Mouse (Mus musculus) T-helper 1 cell (primary cell): ENCODE results near the gene Olfr429.
"Not testable (repeated sequence)": the region's sequence is repeated elsewhere in the genome, so short reads cannot be mapped to it uniquely, and the experiment has no call there.

Experiments used
- in situ Hi-C: fragments of 300-600 bp; cut with MboI, MseI; formaldehyde crosslinking; loops from one replicate; pipeline ENCODE4 v1.15.1; 2025; ENCODE audit warnings: high pct_unique_total_duplicates

Olfr429 gene

DNA sequence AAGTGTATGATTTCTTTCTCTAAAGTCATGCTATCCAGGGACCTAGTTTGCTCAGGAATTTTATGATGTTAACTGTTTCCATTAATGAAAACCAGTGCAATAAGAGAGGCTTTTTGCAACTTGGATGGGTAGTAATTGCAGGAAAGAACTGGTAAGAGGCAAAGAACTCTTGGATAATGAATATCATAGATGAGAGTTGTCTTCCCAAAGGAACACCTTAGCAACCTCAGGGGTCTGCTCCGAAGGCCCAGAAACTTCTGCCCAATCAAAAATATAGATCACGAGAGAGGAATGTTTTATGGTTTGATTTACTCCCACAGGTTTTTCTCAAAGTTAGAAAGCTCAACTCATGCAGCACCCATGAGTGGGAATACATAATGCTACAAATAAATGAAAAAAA, at the start of gene Olfr429:
Gene Olfr429, plus strand, starts transcription at position 301 of the 400 bp plus-strand sequence.
- in situ Hi-C loops, result no loop called here

DNA sequence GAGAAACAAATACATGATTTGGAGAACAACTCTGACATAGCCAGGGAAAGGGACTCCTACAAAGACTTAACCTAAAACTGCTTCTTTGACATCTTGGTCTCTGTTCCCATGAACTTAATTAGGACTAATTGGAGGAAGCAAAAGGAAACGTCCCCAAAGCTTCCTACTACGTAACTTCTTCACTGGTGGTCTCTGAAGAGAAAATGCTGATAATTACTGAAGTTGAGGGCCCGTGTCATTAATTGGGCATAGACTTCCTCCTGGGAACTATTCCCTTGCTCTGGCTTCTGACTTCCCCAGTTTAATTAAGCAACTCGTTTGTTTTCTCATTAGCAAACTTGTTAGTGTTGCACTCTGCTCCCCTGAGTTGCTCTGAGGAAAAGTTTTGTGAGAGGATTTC, 48.3 kb upstream of the Olfr429 start:
- in situ Hi-C loops, result no loop called here

- in situ Hi-C loops, result no loop called here
Measured at GRCm38 (mm10) chr1:174038480-174038879, 45.7 kb upstream of the Olfr429 start.

- in situ Hi-C loops, result no loop called here
Measured at GRCm38 (mm10) chr1:174040523-174041177, 43.5 kb upstream of the Olfr429 start, which contains the start of gene Olfr433. Gene Olfr433 (plus strand): TSS chr1:174040705.

DNA sequence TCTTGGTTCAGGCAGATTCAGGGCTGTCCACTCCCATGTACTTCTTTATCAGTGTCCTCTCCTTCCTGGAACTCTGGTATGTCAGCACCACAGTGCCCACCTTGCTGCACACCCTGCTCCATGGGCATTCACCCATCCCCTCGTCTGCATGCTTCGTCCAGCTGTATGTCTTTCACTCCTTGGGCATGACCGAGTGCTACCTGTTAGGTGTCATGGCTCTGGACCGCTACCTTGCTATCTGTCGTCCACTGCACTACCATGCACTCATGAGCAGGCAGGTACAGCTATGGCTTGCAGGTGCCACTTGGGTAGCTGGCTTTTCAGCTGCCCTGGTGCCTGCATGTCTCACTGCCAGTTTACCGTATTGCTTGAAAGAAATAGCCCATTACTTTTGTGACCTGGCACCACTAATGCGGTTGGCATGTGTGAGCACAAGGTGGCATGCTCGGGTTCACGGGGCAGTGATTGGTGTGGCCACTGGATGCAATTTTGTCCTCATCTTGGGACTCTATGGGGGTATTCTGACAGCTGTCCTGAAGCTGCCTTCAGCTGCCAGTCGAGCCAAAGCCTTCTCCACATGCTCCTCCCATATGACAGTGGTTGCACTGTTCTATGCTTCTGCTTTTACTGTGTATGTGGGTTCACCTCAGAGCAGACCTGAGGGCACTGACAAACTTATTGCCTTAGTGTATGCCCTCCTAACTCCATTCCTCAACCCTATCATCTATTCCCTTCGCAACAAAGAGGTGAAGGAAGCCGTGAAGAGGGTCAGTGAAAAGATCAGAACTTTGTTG, 41.8 kb upstream of the Olfr429 start:
- in situ Hi-C loops, result not testable (repeated sequence)

GRCm38 (mm10) chr1:174044431-174044830, 39.7 kb upstream of the Olfr429 start:
- in situ Hi-C loops, result no loop called here

DNA sequence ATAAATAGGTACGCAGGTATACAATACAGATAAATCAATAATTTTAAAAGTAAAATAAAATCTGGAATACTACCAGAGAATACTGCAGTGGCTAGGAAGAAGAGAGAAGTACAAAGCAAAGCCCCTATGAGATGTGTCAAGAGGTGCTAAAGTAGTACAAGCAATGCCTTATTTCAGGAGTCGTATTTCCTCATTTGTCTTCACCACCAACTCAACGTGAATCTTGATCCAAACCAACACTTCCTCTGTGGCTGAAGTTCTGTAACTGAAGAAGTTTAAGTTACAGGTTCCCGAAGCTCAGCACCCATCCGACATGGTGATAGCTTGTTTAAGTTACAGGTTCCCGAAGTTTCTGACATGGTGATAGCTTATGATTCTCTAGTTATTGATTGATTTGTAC, 35.9 kb upstream of the Olfr429 start:
- in situ Hi-C loops, result not testable (repeated sequence)

DNA sequence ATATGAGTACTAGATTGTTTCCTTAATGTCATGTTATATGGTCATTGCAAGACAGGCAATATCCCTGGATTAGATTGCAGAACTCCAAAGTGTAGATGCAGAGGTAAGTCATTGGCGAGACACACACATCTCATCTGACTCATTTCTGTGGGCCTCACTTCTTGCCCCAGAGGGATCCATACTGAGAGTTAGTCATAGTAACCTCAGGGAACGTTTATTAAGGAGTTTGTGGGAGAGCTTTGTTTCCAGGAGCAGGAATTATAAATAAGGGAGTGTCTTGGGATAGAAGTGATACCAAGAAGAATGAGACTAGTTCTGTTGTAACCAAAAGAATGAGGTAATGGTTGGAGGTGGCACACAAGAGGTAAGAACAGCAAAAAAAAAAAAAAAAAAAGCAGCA, 35.2 kb upstream of the Olfr429 start, which contains the start of gene Olfr432:
Gene Olfr432, plus strand, starts transcription at position 313 of the 400 bp plus-strand sequence.
- in situ Hi-C loops, result no loop called here

DNA sequence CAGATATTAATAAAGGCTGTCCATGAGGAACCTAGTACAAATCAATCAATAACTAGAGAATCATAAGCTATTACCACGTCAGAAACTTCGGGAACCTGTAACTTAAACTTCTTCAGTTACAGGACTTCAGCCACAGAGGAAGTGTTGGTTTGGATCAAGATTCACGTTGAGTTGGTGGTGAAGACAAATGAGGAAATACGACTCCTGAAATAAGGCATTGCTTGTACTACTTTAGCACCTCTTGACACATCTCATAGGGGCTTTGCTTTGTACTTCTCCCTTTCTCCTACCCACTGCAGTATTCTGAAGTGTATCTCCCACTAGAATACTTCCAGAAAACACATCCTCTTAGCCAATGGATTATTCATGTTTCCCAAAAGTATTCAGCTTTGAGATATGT, 34.8 kb upstream of the Olfr429 start:
- in situ Hi-C loops, result not testable (repeated sequence)

DNA sequence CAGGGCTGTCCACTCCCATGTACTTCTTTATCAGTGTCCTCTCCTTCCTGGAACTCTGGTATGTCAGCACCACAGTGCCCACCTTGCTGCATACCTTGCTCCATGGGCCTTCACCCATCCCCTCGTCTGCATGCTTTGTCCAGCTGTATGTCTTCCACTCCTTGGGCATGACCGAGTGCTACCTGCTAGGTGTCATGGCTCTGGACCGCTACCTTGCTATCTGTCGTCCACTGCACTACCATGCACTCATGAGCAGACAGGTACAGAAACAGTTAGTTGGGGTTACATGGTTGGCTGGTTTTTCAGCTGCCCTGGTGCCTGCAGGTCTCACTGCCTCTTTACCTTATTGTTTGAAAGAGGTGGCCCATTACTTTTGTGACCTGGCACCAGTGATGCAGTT, 33.6 kb upstream of the Olfr429 start:
- in situ Hi-C loops, result no loop called here

GRCm38 (mm10) chr1:174051515-174051914, 32.6 kb upstream of the Olfr429 start:
- in situ Hi-C loops, result no loop called here

DNA sequence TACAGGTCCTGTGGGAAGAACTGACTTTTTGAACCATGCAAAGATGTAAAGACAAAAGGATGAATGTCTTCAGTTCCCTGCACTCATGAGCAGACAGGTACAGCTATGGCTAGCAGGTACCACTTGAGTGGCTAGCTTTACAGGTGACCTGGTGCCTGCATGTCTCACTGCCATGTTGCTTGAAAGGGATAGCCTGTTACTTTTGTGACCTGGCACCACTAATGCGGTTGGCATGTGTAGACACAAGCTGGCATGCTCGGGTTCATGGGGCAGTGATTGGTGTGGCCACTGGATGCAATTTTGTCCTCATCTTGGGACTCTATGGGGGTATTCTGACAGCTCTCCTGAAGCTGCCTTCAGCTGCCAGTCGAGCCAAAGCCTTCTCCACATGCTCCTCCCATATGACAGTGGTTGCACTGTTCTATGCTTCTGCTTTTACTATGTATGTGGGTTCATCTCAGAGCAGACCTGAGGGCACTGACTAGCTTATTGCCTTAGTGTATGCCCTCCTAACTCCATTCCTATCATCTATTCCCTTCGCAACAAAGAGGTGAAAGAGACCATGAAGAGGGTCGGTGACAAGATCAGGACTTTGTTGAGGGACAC, 32.1 kb upstream of the Olfr429 start:
- in situ Hi-C loops, result no loop called here

DNA sequence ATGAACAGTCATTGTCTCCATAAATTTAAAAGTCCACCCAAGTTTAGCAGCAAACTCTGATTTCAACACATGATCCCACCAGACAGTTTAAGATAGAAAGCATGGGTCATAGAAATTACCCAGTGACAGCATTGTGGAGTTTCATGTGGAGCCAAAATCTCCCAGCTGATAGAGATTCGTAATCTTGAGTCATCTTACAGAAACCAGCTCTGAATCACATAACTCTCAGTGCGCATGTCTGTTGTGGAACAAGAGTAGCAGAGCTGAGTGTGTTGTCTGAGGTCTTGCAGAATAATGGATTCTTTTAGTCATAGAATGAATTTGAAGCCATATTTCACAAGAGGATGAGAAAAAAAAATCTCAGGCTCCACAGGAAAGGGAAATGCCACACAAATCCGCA, 31.1 kb upstream of the Olfr429 start:
- in situ Hi-C loops, result no loop called here

- in situ Hi-C loops, result no loop called here
Measured at GRCm38 (mm10) chr1:174055248-174055647, 28.9 kb upstream of the Olfr429 start.

GRCm38 (mm10) chr1:174066305-174066704, 17.8 kb upstream of the Olfr429 start, which contains the start of gene Olfr430:
Gene Olfr430 (plus strand): TSS chr1:174066605.
- in situ Hi-C loops, result no loop called here

GRCm38 (mm10) chr1:174096591-174096990, 12.5 kb downstream of the Olfr429 start, which contains the start of gene Olfr427:
Gene Olfr427 (plus strand): TSS chr1:174096891.
- in situ Hi-C loops, result no loop called here

- in situ Hi-C loops, result no loop called here
Measured at GRCm38 (mm10) chr1:174103735-174104134, 19.6 kb downstream of the Olfr429 start.

DNA sequence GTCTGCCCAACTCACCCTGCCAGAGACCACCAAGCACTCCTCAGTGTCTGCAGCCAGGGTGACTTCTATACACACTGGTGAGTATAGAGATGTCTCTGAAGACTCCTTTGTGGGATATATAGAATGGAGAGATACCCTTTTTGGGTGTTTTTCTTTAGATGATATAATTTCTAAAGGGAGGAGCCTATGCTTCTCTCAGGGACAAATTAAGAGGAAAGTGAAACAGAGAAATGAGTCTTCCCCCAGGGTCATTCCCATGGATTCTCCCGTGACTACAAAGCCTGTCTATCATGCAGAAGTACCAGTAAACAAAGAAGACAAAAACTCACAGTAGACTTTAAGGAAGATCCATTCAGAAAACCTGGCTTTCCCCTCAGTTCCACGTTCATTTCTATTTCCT, 36.9 kb downstream of the Olfr429 start, which contains the start of gene Olfr231:
Gene Olfr231, minus strand, starts transcription at position 101 of the 400 bp plus-strand sequence.
- in situ Hi-C loops, result no loop called here

- in situ Hi-C loops, result no loop called here
Measured at GRCm38 (mm10) chr1:174131217-174131616, 47.1 kb downstream of the Olfr429 start, which contains the start of gene Olfr424. Gene Olfr424 (plus strand): TSS chr1:174131517.

- in situ Hi-C loops, result no loop called here
Measured at GRCm38 (mm10) chr1:174131999-174132398, 47.9 kb downstream of the Olfr429 start.
